Mouse (Mus musculus) CH12.LX (cell line): ENCODE data around the gene Tas2r143.

Experiments
- CTCF ChIP-seq, 2 experiments: IDR thresholded peaks in 1 of 2; conservative IDR thresholded peaks in 1 of 2; 2 replicates each; pipeline ENCODE4 v1.5.1; 2011 to 2012; ENCODE audit warnings: low read depth in 2 of 2, low read length in 2 of 2, improper control_type of control experiment in 1 of 2, inconsistent platforms in 1 of 2, mild to moderate bottlenecking in 1 of 2, moderate library complexity in 1 of 2
- EP300 ChIP-seq: IDR thresholded peaks from 2 replicates; pipeline ENCODE4 v1.6.1; 2011; ENCODE audit warnings: low read length, improper control_type of control experiment
- HCFC1 ChIP-seq: IDR thresholded peaks from 2 replicates; pipeline ENCODE4 v1.6.1; 2012; ENCODE audit warnings: low read depth, mild to moderate bottlenecking, inconsistent platforms, low read length, improper control_type of control experiment
- KAT2A ChIP-seq: IDR thresholded peaks from 2 replicates; pipeline ENCODE4 v1.6.1; 2012; ENCODE audit warnings: low read length, improper control_type of control experiment, inconsistent platforms; ENCODE audit not compliant: insufficient replicate concordance
- MAFK ChIP-seq: IDR thresholded peaks from 2 replicates; pipeline ENCODE4 v1.6.1; 2011; ENCODE audit warnings: low read length, improper control_type of control experiment; ENCODE audit not compliant: insufficient replicate concordance
- NELFE ChIP-seq: IDR thresholded peaks from 2 replicates; pipeline ENCODE4 v1.6.1; 2011; ENCODE audit warnings: low read depth, low read length, improper control_type of control experiment
- POLR2A ChIP-seq: IDR thresholded peaks from 2 replicates; pipeline ENCODE4 v1.6.1; 2011; ENCODE audit warnings: low read depth, mild to moderate bottlenecking, improper control_type of control experiment, low read length
- SIN3A ChIP-seq: IDR thresholded peaks from 2 replicates; pipeline ENCODE4 v1.6.1; 2012; ENCODE audit warnings: low read length, improper control_type of control experiment, inconsistent platforms
- TCF12 ChIP-seq: IDR thresholded peaks from 2 replicates; pipeline ENCODE4 v1.6.1; 2014; ENCODE audit warnings: low read depth, mild to moderate bottlenecking, inconsistent platforms, low read length, improper control_type of control experiment
- UBTF ChIP-seq: IDR thresholded peaks from 2 replicates; pipeline ENCODE4 v1.6.1; 2012; ENCODE audit warnings: low read depth, mild to moderate bottlenecking, inconsistent platforms, low read length, improper control_type of control experiment, moderate library complexity
- ZC3H11A ChIP-seq: IDR thresholded peaks from 2 replicates; pipeline ENCODE4 v1.6.1; 2012; ENCODE audit warnings: low read depth, mild to moderate bottlenecking, inconsistent platforms, low read length, improper control_type of control experiment

DNA sequence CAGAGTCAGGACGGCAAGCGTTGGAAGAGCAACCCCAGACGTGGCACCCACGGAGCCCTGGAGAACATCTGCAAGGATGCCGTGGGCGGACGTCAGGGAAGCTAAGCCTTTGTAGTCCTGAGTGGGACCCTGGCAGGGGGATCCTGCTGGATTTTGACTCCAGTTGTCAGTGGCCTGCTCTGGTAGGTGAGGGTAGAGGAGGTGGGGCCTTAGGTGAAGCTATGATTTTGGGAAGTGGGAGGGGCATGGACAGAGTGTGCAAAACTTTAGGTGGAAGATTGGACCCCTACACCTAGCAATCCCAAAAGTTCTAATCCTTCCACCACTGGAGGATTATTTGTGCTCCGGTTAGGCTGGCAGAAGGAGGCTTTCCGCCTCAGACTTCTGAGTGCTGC is 27.6 kb upstream of the Tas2r143 start:
- TF ChIP-seq POLR2A (no peak), EP300 (no peak), HCFC1 (no peak), CTCF (conservative IDR thresholded peaks at IDR 0.05 in 1 of 2, IDR thresholded peaks at IDR 0.05 in 1 of 2; ENCODE audit: low read depth in 2 of 2, low read length in 2 of 2) (no peak), TCF12 (no peak), UBTF (no peak), KAT2A (no peak), SIN3A (no peak), NELFE (no peak), MAFK (no peak), ZC3H11A (no peak)
